Mouse (Mus musculus): ENCODE measurements around the gene Aldh4a1.

DNA sequence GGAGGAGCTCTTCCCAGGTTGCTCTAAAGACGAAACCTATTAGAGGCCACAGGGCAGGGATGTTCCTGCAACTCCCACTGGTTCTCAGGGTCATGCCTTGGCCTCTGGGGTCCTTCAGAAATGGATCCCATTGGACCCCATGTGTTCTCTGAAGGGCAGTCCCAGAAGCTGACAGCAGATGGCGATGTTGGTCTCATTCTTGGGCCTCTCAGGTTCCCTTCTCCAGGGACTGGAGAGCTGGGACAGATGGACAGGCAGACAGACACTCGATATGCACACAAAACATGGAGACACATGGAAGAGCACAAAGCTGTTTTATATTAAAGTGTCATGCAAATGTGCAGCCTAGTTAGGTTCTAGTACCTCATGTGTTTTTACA lies 62.0 kb downstream of the Aldh4a1 start:
- no peak for TF ChIP-seq HCFC1 (IDR thresholded peaks at IDR 0.05; ENCODE audit: borderline replicate concordance, insufficient read depth, low read length)
- no peak for TF ChIP-seq CHD2 (IDR thresholded peaks at IDR 0.05; ENCODE audit: low read depth, low read length)
- no peak for TF ChIP-seq MAFK (IDR thresholded peaks at IDR 0.05; ENCODE audit: insufficient read depth, low read depth, low read length)
